Mouse (Mus musculus) layer of hippocampus, postnatal 10 days (tissue): ENCODE results near the gene Hist1h2bn. TPM values are rescaled to one million over a fixed set of nuclear protein-coding genes. Genes with fewer than 3 reads are reported as not detected.
A peak's percentile ranks its signal among the peaks of the same experiment; 100 is the strongest.
"Not testable (repeated sequence)": the region's sequence is repeated elsewhere in the genome, so short reads cannot be mapped to it uniquely, and the experiment has no call there.

ENCODE experiments used
- DNase-seq, 2 experiments: peaks; one replicate each; pipeline ENCODE4 v3.0.0; 2021; ENCODE audit warnings: low spot score in 2 of 2
- microRNA-seq, 2 experiments: library from miRNA; unstranded; fragments of <30 nt; microRNA quantifications; one replicate each; pipeline ENCODE4 v1.2.0; 2021
- total RNA-seq, 2 experiments: library from RNA; stranded (reverse); gene quantifications; 2 replicates each; pipeline ENCODE4 v1.2.3; 2021

Gene Hist1h2bn
- total RNA-seq, 2 experiments from 2014 or later = 26.0 to 38.7 TPM

- no peak for DNase-seq
Observed at GRCm38 (mm10) chr13:21781021-21781555, 27.2 kb downstream of the Hist1h2bn start.

- no peak for DNase-seq
Observed at GRCm38 (mm10) chr13:21781639-21782038, 27.7 kb downstream of the Hist1h2bn start.

GRCm38 (mm10) chr13:21782361-21783254 is 28.7 kb downstream of the Hist1h2bn start:
- DNase-seq = peak; percentile 18 to 31

GRCm38 (mm10) chr13:21783255-21783617 is 29.3 kb downstream of the Hist1h2bn start, which contains the start of gene Hist1h3i:
Hist1h3i (minus strand) TSS chr13:21783370.
- DNase-seq = peak; percentile 37 to 42

GRCm38 (mm10) chr13:21783734-21784161 is 29.8 kb downstream of the Hist1h2bn start:
- no peak for DNase-seq

GRCm38 (mm10) chr13:21784311-21784710 is 30.4 kb downstream of the Hist1h2bn start:
- DNase-seq = no peak

- DNase-seq = no peak
Observed at GRCm38 (mm10) chr13:21786189-21786898, 32.4 kb downstream of the Hist1h2bn start.

- DNase-seq = peak; percentile 82 to 85
Observed at GRCm38 (mm10) chr13:21786899-21787629, 33.1 kb downstream of the Hist1h2bn start, which contains the start of the genes Hist1h2an and Hist1h2bp. Hist1h2an (minus strand) TSS chr13:21787218. Hist1h2bp (plus strand) TSS chr13:21787461.

- no peak for DNase-seq
Observed at GRCm38 (mm10) chr13:21787760-21788593, 34.1 kb downstream of the Hist1h2bn start.

- DNase-seq = no peak
Observed at GRCm38 (mm10) chr13:21789925-21790324, 36.0 kb downstream of the Hist1h2bn start.

GRCm38 (mm10) chr13:21790601-21791283 is 36.8 kb downstream of the Hist1h2bn start:
- no peak for DNase-seq

GRCm38 (mm10) chr13:21795584-21795983 is 41.7 kb downstream of the Hist1h2bn start:
- peak in 1 of 2 experiments; percentile 2 for DNase-seq

GRCm38 (mm10) chr13:21797163-21797562 is 43.2 kb downstream of the Hist1h2bn start:
- not testable (repeated sequence) for DNase-seq

- not testable (repeated sequence) for DNase-seq
Observed at GRCm38 (mm10) chr13:21803058-21803457, 49.1 kb downstream of the Hist1h2bn start.

Small RNA genes lying within 50 kb of the gene (microRNA-seq; reads per million reads assigned to microRNA genes)
- gene Gm44346 (0 reads per million in 2 experiments), gene Gm44357 (0 reads per million in 2 experiments), gene Gm44367 (0 reads per million in 2 experiments), gene Gm44454 (0.22 to 0.78 reads per million in 2 experiments)

Other genes with a start within 250 kb of the Hist1h2bn start
- 10 to 100 TPM; 12.9 to 15.9 TPM for gene Zkscan8, start 223.0 kb upstream of the Hist1h2bn start, total RNA-seq
- gene Olfr1366, start 211.3 kb upstream of the Hist1h2bn start, total RNA-seq = not detected
- not detected for gene Olfr1535, start 194.2 kb upstream of the Hist1h2bn start, total RNA-seq
- not detected for gene Olfr1364, start 172.4 kb upstream of the Hist1h2bn start, total RNA-seq
- not detected for gene Olfr1362, start 140.1 kb upstream of the Hist1h2bn start, total RNA-seq
- not detected for gene Olfr11, start 111.6 kb upstream of the Hist1h2bn start, total RNA-seq
- not detected for gene Olfr1361, start 90.7 kb upstream of the Hist1h2bn start, total RNA-seq
- gene Olfr1360, start 76.7 kb upstream of the Hist1h2bn start, total RNA-seq = not detected
- gene Olfr1359, start 56.0 kb upstream of the Hist1h2bn start, total RNA-seq = not detected
- gene Hist1h2bl, start 38.0 kb upstream of the Hist1h2bn start, total RNA-seq = 10 to 100 TPM; 55.7 to 83.1 TPM
- gene Hist1h2ai, start 37.7 kb upstream of the Hist1h2bn start, total RNA-seq = 10 to 100 TPM; 69.8 to 77.4 TPM
- gene Hist1h3h, start 36.5 kb upstream of the Hist1h2bn start, total RNA-seq = 100 to 1,000 TPM; 100 to 141 TPM
- gene Hist1h2bm, start 32.1 kb upstream of the Hist1h2bn start, total RNA-seq = 10 to 100 TPM; 17.6 to 20.3 TPM
- 10 to 100 TPM; 22.7 to 23.3 TPM for gene Hist1h4j, start 19.1 kb upstream of the Hist1h2bn start, total RNA-seq
- gene Hist1h4k, start 3.6 kb upstream of the Hist1h2bn start, total RNA-seq = 100 to 1,000 TPM; 312 to 419 TPM
- gene Hist1h2ak, start 296 bp upstream of the Hist1h2bn start, total RNA-seq = 10 to 100 TPM; 27.8 to 28.5 TPM
- 10 to 100 TPM; 33.1 to 44.1 TPM for gene Hist1h1b, start 26.5 kb downstream of the Hist1h2bn start, total RNA-seq
- gene Hist1h3i, start 29.2 kb downstream of the Hist1h2bn start, total RNA-seq = 100 to 1,000 TPM in 1 of 2 experiments, 10 to 100 TPM in 1; 85.1 to 110 TPM
- gene Hist1h2an, start 33.1 kb downstream of the Hist1h2bn start, total RNA-seq = 10 to 100 TPM; 11.0 to 16.4 TPM
- 10 to 100 TPM; 22.4 to 23.5 TPM for gene Hist1h2bp, start 33.3 kb downstream of the Hist1h2bn start, total RNA-seq
- 10 to 100 TPM; 52.8 to 66.3 TPM for gene Hist1h2bq, start 56.1 kb downstream of the Hist1h2bn start, total RNA-seq
- 10 to 100 TPM; 36.4 to 41.0 TPM for gene Hist1h2ao, start 56.3 kb downstream of the Hist1h2bn start, total RNA-seq
- 100 to 1,000 TPM; 214 to 219 TPM for gene Hist1h4m, start 57.6 kb downstream of the Hist1h2bn start, total RNA-seq
- 10 to 100 TPM; 22.0 to 32.1 TPM for gene Hist1h4n, start 78.1 kb downstream of the Hist1h2bn start, total RNA-seq
- 10 to 100 TPM; 67.2 to 82.7 TPM for gene Hist1h2ap, start 79.4 kb downstream of the Hist1h2bn start, total RNA-seq
- 10 to 100 TPM; 52.5 to 64.9 TPM for gene Hist1h2br, start 79.6 kb downstream of the Hist1h2bn start, total RNA-seq
- gene Zfp184, start 191.0 kb downstream of the Hist1h2bn start, total RNA-seq = 1 to 10 TPM; 5.1 to 6.0 TPM
- under 1 TPM; 0.22 to 0.23 TPM for gene Pom121l2, start 227.1 kb downstream of the Hist1h2bn start, total RNA-seq